Mouse (Mus musculus): ENCODE data around the gene Dlg2. TPM values are rescaled to one million over a fixed set of nuclear protein-coding genes. Genes with fewer than 3 reads are reported as not detected.

The Dlg2 gene
- total RNA-seq, 2 experiments from 2014 or later, result 277 to 316 TPM

DNA sequence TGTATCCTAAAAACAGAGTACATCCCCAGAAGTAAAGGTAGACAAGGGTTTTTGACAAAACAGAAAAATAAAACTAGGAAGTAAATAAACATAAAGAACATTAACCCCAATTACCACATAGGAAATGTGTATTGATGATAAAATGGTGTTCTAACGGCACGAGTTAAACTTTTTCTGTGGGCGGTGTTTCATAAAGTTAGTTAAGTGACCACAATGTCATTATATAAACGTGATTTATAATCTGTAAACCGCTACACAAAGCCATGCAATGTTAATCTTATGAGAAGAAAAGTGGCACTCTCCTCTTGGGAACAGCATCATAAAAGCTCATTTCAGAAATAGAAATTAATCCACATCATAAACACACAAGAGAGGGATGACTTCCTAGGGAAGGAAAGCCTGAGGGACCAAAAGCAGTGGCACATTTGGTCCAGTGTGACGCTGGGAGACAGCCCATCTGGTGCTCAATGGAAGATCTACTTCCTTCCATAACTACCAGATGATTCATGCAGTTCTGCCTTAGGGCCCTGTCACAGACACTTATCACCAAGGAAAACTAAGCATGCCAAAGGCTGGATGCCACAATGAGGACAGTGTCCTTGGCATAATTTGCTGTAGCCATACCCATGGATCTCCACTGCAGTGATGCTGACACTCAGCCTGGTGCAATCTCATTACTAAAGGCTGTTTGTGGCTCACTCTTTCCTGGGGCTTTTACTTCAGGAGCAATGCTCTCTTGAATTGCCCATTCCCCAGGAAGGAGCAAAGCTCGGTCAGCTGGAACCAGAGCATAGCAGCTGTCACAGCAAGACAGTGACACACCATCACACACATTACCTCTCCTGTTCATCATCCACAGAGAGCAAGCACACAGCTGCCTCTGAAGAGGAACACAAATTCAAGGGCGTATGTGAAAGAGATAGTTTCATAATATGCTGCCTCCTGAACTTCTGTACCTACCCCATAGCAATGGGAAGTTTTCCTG lies 1963.3 kb downstream of the Dlg2 start:
- intact Hi-C loops (cut with DNase I), result no loop called here
- DNase-seq (ENCODE audit: low spot score in 2 of 2), result no peak

DNA sequence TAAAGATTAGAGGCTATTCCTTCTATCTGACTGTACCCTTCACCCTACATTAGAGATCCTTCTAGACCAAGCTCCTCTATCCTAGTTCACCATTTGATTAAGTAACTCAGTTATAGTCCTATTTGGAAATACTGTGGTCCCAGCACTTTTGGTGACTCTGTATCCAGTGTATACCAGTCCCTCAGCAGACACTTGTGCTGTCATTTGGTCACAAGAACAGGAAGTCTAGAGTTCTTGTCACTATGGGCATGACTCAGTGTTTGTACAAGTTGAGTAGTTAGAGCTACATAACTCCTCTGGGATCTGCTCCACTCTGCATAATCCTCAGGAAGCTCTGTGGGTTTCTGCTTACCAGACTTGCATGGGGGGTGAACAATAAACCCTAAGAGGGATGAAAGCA lies 1965.1 kb downstream of the Dlg2 start:
- intact Hi-C loops (cut with DNase I), result no loop called here
- DNase-seq (ENCODE audit: low spot score in 2 of 2), result no peak

DNA sequence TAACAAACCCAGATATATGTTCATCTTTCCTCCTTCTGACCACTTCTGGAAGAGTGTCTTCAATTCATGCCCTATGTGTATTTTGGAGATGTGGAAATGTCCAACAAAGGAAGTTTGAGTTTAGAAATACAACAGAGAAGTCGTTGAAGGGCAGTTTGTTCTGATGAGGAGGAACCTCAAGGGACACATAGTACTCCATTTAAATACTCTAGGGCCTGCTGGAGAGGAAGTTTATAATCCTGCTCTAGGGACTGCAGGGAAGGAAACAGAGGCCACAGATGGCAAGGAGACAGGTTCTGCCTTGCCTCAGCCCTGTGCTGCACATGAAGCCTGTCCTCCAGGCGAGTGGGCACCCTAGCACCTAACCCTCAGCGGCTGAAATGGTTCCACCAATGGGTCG lies 1965.6 kb downstream of the Dlg2 start:
- DNase-seq (ENCODE audit: low spot score in 2 of 2), result no peak
- intact Hi-C loops (cut with DNase I), result no loop called here

DNA sequence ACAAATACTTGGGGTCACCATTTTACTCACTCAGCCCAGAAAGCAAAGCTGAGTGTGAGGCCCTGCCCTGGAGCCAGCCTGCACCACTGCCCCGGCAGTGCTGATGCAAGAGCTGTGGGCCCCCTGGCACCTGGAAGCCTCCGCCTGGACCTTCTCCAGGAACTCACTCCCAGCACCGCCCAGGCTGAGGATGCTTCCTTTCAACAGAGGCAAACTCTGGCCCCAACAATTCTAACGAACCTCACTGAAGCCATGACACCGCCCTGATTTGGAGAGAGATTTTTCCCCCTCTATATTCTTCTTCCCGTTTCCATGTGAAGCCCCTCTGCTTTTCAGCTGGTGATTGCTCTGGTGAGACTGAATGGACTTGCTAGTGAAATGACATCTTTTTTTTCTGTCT lies 1971.5 kb downstream of the Dlg2 start:
- no peak for DNase-seq (ENCODE audit: low spot score in 2 of 2)
- intact Hi-C loops (cut with DNase I), result no loop called here

DNA sequence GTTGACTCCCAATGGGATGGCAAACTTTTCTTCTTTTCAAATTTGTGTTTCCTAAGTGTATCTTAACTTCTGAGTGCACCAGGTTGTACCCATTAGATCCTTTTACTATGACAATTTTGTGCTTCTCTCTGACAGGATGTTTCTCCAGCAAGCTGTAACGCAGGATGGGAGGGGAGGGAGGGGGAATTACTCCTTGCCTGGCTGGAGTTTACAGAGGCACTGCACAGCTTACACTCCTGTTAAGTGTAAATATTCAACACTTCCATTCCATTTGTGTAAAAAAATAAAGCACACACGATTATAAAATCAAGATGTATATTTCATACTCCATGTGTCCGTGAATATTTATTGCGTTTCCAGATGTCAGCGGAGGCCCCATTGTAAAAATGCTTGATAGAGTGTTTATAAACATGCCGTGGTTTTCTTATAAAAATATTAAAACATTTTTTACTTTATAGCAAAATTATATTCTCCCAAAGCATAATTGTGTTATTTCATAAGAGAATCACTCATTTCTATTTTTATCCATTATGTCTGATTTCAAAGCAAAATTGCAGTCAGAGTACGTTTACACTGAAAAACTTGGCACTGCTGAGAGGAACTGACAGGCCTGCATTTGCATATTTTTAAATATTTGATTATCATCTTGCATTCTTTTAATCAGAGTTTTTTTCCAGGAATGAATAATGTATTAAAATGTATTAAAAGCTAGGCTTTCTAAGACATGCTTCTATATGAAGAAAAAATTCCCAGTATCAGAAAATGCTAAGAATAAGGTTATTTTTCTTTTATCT lies 1972.5 kb downstream of the Dlg2 start:
- no peak for DNase-seq (ENCODE audit: low spot score in 2 of 2)
- intact Hi-C loops (cut with DNase I), result no loop called here

DNA sequence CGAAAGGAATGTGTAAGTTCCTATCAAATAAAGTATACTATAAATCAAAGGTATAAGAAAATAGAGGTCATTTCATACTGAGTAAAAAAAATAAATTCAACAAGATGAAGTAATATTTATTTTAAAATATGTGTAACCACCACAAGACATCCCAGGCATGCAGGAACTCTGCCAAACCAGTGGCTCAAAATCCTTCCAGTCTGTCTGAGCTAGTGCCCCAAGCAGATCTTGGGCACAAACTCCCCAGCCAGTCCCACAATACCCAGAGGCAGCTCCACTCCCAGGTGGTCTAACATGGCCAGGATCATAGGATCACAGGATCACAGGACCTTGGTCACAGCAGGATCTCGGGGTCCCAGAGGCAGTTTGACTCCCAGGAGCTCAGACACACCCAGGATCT lies 1977.7 kb downstream of the Dlg2 start:
- intact Hi-C loops (cut with DNase I), result no loop called here

DNA sequence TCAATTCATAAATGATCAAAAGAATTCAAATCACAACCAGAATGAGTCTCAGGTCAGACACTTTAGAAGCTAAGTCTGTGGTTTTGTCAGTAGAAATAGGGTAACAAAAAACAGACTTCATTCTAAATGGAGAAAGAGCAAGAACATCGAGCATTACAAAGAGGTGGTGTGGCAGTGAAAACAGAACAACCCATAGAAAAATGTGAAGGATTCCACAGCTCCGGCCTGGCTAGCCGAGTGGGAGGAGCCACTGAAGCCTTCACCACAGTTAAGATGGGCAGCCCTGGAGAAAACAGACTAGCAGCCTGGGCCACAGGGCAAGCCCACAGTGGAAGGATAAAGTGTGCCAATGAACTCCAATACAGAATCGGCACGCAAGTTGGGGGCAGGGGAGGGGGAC lies 1979.5 kb downstream of the Dlg2 start:
- intact Hi-C loops (cut with DNase I), result no loop called here
- no peak for DNase-seq (ENCODE audit: low spot score in 2 of 2)

More for the DNA sequence above, 1977.7 kb downstream of the Dlg2 start:
- no peak for DNase-seq (ENCODE audit: low spot score in 2 of 2)

DNA sequence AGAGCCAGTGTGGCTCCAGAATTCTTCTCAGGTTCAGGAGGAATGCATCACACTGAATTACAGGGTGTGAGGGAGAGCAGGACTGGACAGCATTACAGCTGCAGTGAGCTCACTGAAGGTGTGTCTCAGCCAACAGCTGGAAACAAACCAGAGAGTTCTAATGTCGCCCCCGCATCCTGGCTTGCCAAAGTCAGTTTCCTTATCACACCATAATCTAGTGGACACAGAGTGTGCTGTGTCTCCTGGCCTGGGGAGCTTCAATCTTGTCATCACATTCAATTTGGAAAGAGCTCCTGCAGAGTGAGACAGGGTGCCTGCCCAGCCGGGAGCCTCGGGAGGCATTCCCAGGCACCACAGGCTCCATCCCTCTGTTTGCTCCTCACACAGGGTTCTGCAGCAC lies 1981.3 kb downstream of the Dlg2 start:
- intact Hi-C loops (cut with DNase I), result no loop called here
- no peak for DNase-seq (ENCODE audit: low spot score in 2 of 2)

DNA sequence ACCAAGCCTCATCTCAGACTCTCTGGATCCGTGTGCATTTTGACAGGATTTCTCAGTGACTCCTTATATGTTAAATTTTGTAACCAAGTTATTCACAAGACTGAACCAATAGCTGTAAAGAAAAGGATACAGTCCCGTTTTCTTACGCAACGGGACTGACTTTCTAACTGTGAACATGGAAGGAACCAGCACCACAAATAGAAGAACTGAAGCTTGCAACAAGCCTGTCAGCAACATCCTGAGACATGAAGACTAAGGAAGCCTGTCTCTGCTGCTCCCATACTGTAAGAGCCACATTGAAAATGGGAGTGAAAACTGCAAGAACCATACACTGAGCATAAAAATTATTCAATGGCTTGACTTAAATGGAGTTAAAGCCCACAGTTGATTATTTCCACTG lies 1981.8 kb downstream of the Dlg2 start:
- intact Hi-C loops (cut with DNase I), result no loop called here
- DNase-seq (ENCODE audit: low spot score in 2 of 2), result no peak

DNA sequence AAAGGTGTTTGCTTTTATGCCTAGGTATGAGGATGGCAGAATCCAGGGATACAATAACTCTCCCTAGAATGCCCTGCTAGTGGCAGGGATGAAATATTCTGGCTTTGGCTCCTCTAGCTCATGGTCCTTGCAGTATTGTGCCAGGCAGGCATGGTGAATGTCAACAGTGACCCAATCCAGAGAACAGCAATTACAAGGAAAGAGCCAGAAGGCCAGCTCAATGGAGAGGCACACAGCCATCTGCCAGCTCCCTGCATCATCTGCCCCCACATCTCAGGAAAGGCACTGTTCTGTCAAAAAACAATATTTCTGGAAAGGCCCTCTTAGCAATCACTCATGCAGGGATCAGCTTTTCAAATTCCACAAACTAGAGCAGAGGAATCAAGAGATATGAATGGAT lies 1984.1 kb downstream of the Dlg2 start:
- intact Hi-C loops (cut with DNase I), result no loop called here
- no peak for DNase-seq (ENCODE audit: low spot score in 2 of 2)

DNA sequence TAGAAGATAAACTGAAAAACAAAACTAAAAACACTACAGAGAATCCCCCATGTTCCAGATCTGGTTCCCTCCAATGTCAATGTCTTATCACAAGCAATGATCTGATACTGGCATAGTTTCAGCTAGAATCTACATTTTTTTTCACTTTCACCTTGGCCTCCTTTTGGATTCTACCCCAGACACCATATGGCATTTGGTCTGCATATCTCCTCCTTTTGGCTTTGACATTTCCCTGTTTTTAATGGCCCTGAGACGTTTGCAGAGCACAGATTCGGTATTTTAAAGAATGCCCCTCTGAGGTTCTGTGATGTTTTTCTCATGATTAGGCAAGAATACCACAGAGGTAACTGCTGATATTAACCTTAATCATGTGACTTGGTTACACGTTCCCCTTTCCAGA lies 1984.8 kb downstream of the Dlg2 start:
- no peak for DNase-seq (ENCODE audit: low spot score in 2 of 2)
- intact Hi-C loops (cut with DNase I), result no loop called here

DNA sequence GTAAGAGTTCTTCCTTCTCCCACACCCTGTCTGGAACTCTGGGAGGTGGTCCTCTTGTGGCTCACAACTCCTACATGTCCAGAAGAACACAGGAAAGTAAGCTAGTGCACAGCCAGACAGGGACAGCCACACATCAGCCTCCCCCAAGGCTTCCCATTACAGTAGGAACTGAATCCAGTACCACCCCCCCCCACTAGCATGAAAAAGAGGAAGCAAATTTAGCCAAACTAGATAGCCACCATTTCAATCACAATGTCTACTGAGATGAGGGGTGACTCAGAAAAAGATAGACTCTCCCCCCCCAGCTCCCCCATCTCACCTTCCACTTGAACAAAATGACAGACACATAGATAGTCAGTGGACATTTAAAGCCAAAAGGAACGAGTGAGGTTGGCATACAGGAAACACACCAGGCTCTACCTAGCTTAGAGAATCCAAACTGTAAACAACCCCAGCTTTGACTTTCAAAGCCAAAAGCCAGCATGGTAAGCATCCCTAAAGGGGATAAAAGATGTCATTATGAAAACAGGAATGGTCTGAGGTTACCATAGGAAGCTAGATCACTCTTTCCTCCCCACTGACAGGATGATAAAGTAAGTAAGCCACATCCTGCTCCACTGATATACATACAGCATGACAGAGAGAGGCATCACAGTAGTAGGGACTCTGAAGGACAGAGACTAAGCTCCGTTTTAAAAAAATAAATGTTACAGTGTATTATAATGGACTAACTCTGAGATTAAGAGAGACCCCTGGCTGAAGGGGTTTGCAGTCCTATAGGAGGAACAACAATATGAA lies 1986.8 kb downstream of the Dlg2 start:
- DNase-seq (ENCODE audit: low spot score in 2 of 2), result no peak
- intact Hi-C loops (cut with DNase I), result no loop called here

DNA sequence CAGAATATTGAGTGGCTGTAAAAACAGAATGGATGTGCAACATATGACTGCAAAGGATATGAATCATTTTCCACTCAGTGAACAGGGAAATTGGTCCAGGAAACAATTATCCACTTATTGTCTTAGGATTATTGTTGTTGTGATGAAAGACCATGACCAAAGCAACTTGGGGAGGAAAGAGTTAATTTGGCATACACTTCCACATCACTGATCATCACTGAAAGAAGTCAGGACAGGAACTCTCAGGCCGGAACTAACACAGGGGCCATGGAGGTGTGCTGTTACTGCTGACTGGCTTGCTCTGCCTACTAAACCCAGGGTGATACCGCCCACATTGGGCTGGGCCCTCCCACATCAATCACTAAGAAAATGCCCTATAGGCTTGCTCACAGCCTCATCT lies 1987.8 kb downstream of the Dlg2 start:
- intact Hi-C loops (cut with DNase I), result no loop called here
- no peak for DNase-seq (ENCODE audit: low spot score in 2 of 2)

DNA sequence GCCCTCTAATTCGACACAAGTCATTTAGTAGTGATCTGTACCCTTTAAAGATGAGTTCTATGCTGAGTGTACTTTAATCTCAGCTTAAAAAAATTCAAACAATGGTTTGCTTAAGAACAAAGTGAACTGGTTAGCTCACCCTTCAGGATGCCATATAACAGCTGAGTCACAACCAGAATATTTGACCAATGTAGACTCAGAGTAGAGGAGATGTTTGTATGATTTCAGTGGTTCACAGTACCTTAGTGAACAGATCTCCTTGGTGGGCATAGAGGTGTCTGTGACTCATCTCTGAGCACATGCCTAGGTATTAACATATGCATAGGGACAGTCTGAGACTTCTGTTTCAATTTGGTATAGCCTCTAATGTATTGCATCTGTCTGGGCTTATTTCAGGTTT lies 2002.7 kb downstream of the Dlg2 start:
- no peak for DNase-seq (ENCODE audit: low spot score in 2 of 2)
- intact Hi-C loops (cut with DNase I), result no loop called here

DNA sequence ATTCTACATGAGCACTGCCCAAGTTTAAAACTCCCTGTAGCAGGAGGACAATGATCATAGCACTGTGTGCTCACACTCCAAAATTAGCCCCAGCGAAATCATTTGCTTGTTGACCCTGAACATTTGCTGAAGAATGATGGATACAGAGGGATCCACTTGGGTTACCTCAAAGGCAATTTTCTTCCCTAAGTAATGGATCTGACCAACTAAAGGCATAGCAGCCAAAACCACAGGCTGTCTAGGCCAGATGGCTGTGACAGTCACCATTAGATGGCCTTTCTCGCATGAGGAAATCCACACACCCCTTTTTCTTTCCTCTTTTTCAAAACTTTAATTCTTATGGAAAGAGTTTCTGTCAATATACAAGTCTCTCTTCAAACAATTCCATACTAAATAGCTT lies 2003.3 kb downstream of the Dlg2 start:
- DNase-seq (ENCODE audit: low spot score in 2 of 2), result no peak
- intact Hi-C loops (cut with DNase I), result no loop called here

DNA sequence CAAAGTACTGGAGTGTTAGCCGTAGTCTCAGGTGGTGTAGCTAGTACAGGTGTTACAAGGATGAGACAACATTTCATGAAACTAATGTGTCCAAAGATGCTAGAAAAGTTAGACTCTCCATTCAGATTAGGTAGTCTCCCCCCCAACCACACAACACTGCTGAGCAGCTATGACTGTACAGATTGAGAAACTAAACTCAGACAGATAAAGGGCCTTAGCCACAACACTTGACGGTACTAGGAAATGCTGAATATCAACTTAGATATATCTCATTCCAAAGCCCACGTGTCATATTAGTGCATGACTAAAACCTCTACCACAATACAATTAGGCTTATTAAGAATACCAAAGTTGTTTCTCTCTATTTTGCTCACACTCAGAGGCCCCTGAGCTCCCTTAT lies 2006.9 kb downstream of the Dlg2 start:
- intact Hi-C loops (cut with DNase I), result no loop called here
- no peak for DNase-seq (ENCODE audit: low spot score in 2 of 2)

DNA sequence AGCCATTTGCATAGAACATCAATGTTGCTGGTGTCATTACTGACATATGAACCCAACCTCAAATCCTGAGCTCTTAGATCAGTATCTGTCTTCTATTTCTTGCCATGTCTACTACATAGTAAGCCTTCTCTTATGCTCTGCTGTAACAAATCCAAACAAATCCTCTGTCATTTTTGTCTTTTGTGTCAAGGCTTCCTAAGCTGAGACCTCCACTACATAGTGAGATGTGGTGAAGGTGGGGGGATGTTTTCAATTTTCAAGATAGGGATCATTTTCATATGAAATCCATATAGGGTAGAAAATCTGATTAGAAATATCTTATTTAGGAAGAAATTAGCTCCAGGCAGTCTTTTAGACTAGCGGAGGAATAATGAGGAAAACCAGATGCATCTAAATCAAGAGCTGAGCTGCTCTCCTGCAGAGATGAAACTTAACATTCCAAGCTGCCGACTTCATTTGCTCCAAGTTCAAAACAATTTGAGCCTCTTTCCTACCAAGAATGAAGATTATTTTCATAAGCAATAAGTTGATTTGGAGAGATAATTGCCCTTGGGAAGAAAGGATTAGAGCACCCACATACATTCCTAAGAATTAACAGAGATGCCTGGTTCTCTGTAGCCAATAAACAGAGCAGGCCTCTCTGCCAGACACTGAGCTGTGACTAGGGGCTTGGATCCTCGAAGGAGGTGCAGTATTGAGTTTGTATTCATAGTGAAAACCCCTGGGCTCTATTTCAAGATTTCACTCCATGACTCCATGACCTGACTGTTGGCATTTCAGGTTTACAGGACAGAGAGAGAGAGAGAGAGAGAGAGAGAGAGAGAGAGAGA lies 2009.6 kb downstream of the Dlg2 start:
- intact Hi-C loops (cut with DNase I), result no loop called here
- DNase-seq (ENCODE audit: low spot score in 2 of 2), result no peak

DNA sequence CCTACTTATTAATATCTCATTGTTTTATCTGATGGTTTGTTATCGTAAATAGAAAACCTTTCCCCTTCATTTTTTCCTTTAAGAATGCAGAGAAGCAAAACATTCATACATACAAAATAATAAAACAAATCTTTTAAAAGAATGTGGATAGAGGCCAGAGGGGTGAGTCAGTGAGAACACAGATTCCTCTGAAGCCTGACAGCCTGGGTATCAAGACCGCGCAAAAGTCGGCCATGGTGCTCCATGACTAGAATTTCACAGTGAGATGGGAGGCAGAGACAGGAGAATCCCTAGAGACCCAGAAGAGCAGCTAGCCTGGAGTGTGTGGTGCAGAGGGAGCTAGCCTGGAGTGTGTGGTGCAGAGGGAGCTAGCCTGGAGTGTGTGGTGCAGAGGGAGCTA lies 2010.4 kb downstream of the Dlg2 start:
- DNase-seq (ENCODE audit: low spot score in 2 of 2), result no peak
- intact Hi-C loops (cut with DNase I), result no loop called here

DNA sequence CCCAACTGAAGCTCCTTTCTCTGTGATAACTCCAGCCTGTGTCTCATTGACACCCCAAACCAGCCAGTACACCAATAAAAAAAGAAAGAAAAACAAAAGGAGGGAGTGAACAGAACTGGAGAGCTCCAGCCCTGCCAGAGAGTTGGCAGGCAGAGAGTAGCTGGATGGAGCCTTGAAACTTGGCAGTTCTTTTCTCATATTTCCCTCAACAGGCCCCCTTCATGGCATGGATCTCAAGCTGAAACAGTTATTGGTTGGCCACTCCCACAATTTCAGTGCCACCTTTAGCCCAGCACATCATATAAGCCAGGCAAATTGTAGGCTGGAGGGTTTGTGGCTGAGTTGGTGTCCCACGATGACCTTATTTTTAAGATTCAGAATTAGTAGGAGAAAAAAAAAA lies 2015.8 kb downstream of the Dlg2 start:
- DNase-seq (ENCODE audit: low spot score in 2 of 2), result no peak
- intact Hi-C loops (cut with DNase I), result no loop called here

Data from left cerebral cortex, postnatal 36 days (tissue).